Mouse (Mus musculus) heart, embryonic 16.5 days (tissue): ENCODE results near the gene Commd4. TPM values are rescaled to one million over a fixed set of nuclear protein-coding genes. Genes with fewer than 3 reads are reported as not detected.

Experiments used
- ATAC-seq: fragments of 200-750 bp; cut with Nextera tagmentation; replicated peaks from 2 replicates; pipeline ENCODE4 v1.8.0; 2017; ENCODE audit warnings: moderate number of reproducible peaks; ENCODE audit not compliant: insufficient read depth, low FRiP score; ENCODE audit errors: extremely low read depth
- H3K27ac ChIP-seq: fragments of 300-500 bp; sonication (generic); 2 replicates; pipeline ENCODE4 v1.5.1; 2014; ENCODE audit warnings: mild to moderate bottlenecking, low read length, control low read depth, moderate library complexity
- H3K27me3 ChIP-seq: fragments of 300-500 bp; sonication (generic); 2 replicates; pipeline ENCODE4 v1.6.1; 2014; ENCODE audit warnings: low read length, mixed read lengths; ENCODE audit not compliant: control insufficient read depth, insufficient read depth
- H3K36me3 ChIP-seq: fragments of 300-500 bp; sonication (generic); 2 replicates; pipeline ENCODE4 v1.6.1; 2014; ENCODE audit not compliant: control insufficient read depth, insufficient read depth
- H3K4me1 ChIP-seq: fragments of 300-500 bp; sonication (generic); 2 replicates; pipeline ENCODE4 v1.6.1; 2014; ENCODE audit warnings: low read length, mixed read lengths; ENCODE audit not compliant: control insufficient read depth, insufficient read depth
- H3K4me2 ChIP-seq: fragments of 300-500 bp; sonication (generic); 2 replicates; pipeline ENCODE4 v1.6.1; 2014; ENCODE audit warnings: low read depth, mild to moderate bottlenecking, control low read depth, low read length
- H3K4me3 ChIP-seq: fragments of 300-500 bp; sonication (generic); 2 replicates; pipeline ENCODE4 v1.5.1; 2014; ENCODE audit warnings: mild to moderate bottlenecking, control low read depth, low read length
- H3K9ac ChIP-seq: fragments of 300-500 bp; sonication (generic); 2 replicates; pipeline ENCODE4 v1.6.1; 2014; ENCODE audit warnings: low read length, control low read depth
- H3K9me3 ChIP-seq: fragments of 300-500 bp; sonication (generic); replicated peaks from 2 replicates; pipeline ENCODE4 v1.6.1; 2016; ENCODE audit warnings: low read length; ENCODE audit not compliant: control insufficient read depth
- WGBS: fragments of 180-500 bp; shearing (Covaris S2); extraction: QIAGEN DNeasy Blood & Tissue Kit; methylation state at CpG from one replicate; pipeline ENCODE4 v1.1.7; 2014; 5-methylcytosine and 5-hydroxymethylcytosine counted together
- polyA plus RNA-seq: library from polyadenylated mRNA; unstranded; fragments of >200 nt; fragmentation: Nextera tagmentation; extraction: Ambion mirVana; gene quantifications from 2 replicates; pipeline ENCODE4 v1.2.1, GENCODE M21; 2015

Commd4 gene
- polyA plus RNA-seq, 1 experiment from 2014 or later = 70.7 TPM

DNA sequence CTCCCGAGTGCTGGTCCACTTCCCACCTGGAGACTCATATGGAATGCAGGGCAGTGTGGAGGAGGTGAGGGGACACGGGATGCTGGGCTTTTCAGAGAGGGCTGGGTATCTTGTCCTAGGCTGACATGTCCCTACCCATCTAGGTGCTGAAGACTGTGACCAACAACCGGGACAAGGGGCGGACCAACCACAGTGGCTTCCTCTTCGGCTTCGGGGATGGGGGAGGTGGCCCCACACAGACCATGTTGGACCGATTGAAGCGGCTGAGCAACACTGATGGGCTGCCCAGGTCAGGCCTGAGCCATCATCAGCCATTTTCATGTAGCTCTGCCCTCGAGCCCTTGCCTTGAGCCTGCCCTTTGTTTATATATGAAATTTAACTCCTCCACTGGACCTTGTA is 20.4 kb downstream of the Commd4 start:
- Histone ChIP-seq H3K4me1 (no peaks in the 10 kb centered on the region), H3K4me2 (no peak overlapping the region), H3K27me3 (no peaks in the 10 kb centered on the region), H3K36me3 (peaks cover 28% of the 10 kb centered on the region), H3K4me3 (no peak overlapping the region), H3K9me3 (no peaks in the 10 kb centered on the region), H3K27ac (no peak overlapping the region), H3K9ac (no peak overlapping the region)
- WGBS = 86% methylated on average over 9 of the region's 9 CpGs
- no peak for ATAC-seq

DNA sequence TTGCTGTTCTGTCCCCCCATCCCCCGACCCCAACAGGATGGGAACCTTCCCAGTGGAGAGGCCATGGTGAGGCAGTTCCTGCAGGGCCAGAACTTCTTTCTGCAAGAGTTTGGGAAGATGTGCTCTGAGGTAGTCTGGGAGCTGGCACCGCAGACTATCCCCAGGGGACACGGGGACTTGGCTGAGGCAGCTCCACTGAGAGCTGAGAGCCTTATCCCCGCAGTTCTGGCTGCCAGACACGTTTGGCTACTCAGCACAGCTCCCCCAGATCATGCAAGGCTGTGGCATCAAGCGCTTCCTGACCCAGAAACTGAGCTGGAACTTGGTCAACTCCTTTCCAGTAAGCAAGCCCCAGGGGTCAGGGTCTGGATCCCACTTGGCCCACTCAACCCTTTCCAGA is 20.9 kb downstream of the Commd4 start:
- Histone ChIP-seq H3K27me3 (no peaks in the 10 kb centered on the region), H3K4me1 (no peaks in the 10 kb centered on the region), H3K9ac (no peak overlapping the region), H3K36me3 (peaks cover 26% of the 10 kb centered on the region), H3K4me2 (no peak overlapping the region), H3K4me3 (no peak overlapping the region), H3K27ac (no peak overlapping the region), H3K9me3 (no peaks in the 10 kb centered on the region)
- 85% methylated on average over 6 of the region's 6 CpGs for WGBS
- ATAC-seq = no peak

DNA sequence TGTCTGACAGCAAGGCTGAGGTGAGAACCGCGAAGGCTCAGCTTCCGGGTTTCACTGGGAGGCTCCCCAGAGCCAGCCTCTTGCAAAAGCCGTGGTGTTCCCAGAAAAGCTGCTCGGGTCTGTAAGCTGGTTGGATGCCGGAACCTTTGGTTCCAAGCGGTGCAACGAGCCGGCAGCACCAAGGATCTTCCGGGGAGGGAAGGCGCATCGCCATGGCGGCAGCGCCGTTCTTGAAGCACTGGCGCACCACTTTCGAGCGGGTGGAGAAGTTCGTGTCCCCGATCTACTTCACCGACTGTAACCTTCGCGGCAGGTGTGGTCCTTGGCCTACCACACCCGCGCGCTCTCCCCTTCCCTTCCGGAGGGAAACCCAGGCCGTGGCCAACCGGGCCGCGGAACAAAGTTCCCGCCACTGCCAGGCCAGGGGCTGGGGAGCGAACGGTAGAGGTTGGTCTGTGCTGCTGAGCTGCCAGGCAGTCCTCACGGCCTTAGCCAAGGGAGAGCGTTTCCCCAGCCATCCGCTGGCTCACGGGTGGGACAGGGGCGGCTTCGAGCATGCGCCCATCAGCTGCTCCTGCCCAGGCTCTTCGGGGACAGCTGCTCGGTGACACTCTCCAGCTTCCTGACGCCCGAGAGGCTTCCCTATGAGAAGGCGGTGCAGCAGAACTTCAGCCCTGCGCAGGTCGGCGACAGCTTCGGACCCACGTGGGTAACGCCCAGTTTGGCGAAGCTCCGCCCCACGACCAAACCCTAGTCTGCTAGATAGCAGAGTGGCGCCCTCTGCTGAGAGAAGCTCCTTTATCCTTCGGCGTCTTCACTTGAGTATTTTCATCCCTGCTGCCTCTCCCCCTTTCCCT is 27.3 kb downstream of the Commd4 start, which contains the start of gene Man2c1:
TSS of gene Man2c1 (plus strand) at position 114 of the 857 bp plus-strand sequence.
- under 1% methylated on average over 58 of the region's 58 CpGs for WGBS
- Histone ChIP-seq H3K4me1 (peaks cover 8% of the 10 kb centered on the region), H3K4me3 (peak within 1 kb of the TSS; percentile 81), H3K9ac (peak within 1 kb of the TSS; percentile 92), H3K36me3 (peaks cover 14% of the 10 kb centered on the region), H3K9me3 (no peaks in the 10 kb centered on the region), H3K27ac (peak within 1 kb of the TSS; percentile 99), H3K4me2 (peak within 1 kb of the TSS; percentile 83), H3K27me3 (no peaks in the 10 kb centered on the region)
- peak; percentile 93 for ATAC-seq

DNA sequence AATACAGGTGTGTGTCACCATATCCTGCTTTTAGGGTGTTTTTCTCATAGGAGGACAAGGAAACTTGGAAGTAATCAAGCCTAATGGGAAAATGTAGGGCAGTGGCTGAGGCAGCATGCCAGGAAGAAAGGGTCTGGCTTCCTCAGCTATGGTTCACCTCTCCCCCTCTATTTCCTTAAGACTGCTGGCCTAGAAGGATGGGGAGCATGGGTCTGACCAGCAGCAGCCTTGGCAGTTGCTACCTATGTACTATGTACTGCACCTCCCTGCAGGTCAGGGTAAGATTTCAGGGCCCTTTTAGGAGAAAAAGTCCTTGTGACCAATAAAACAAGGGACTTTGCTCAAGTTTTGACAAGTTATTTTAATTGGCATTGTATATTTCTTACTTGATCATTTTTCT is 28.5 kb downstream of the Commd4 start:
- Histone ChIP-seq H3K4me2 (peak overlapping the region; percentile 83), H3K9ac (peak overlapping the region; percentile 92), H3K36me3 (peaks cover 23% of the 10 kb centered on the region), H3K4me3 (peak overlapping the region; percentile 81), H3K4me1 (peaks cover 8% of the 10 kb centered on the region), H3K27me3 (no peaks in the 10 kb centered on the region), H3K9me3 (no peaks in the 10 kb centered on the region), H3K27ac (no peak overlapping the region; the same call in 1 of the 2 replicates)
- no peak for ATAC-seq

DNA sequence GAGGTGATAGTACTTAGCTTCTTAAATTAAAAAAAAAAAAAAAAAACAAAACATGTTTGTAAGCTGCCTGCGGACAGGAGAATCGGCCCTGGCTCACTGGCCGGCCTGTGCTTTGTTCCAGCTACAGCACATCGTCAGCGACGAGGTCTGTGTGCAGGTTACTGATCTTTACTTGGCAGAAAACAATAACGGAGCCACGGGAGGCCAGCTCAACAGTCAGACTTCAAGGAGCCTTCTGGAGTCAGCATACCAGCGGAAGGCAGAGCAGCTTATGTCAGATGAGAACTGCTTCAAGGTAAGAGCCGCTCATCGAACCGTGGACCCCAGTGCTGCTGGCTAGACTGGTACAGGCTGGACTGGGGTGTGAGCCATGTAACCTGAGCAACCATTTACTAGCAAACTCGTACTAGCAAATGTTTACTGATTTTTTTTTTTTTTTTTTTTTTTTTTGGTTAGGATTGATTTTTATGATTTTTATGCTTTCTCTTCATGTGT is 40.8 kb downstream of the Commd4 start:
- H3K36me3 ChIP-seq = peaks cover 54% of the 10 kb centered on the region
- H3K27ac ChIP-seq = no peak overlapping the region
- no peak overlapping the region for H3K4me3 ChIP-seq
- 94% methylated on average over 13 of the region's 13 CpGs for WGBS
- H3K9me3 ChIP-seq = no peaks in the 10 kb centered on the region
- H3K27me3 ChIP-seq = no peaks in the 10 kb centered on the region
- no peak overlapping the region for H3K9ac ChIP-seq
- no peak for ATAC-seq
- no peak overlapping the region for H3K4me2 ChIP-seq
- 0 out of 2 replicates have a peak, but pooled peaks cover 2% of the 10 kb centered on the region for H3K4me1 ChIP-seq

Other genes starting within 250 kb of the Commd4 start
- gene Snx33, start 230.0 kb downstream of the Commd4 start, polyA plus RNA-seq = 7.5 and 8.2 TPM in 2 replicates
- gene Imp3, start 220.9 kb downstream of the Commd4 start, polyA plus RNA-seq = 64.6 and 68.7 TPM in 2 replicates
- gene Snupn, start 207.5 kb downstream of the Commd4 start, polyA plus RNA-seq = 17.8 and 18.9 TPM in 2 replicates
- 12.7 and 14.5 TPM in 2 replicates for gene Ptpn9, start 163.4 kb downstream of the Commd4 start, polyA plus RNA-seq
- gene Sin3a, start 86.3 kb downstream of the Commd4 start, polyA plus RNA-seq = 20.6 and 22.9 TPM in 2 replicates
- gene Man2c1, start 27.6 kb downstream of the Commd4 start, polyA plus RNA-seq = 58.0 and 60.3 TPM in 2 replicates
- gene Neil1, start 10.0 kb downstream of the Commd4 start, polyA plus RNA-seq = 7.7 and 8.1 TPM in 2 replicates
- gene Trcg1, start 78.2 kb upstream of the Commd4 start, polyA plus RNA-seq = not detected in 2 replicates
- gene 1700017B05Rik, start 104.3 kb upstream of the Commd4 start, polyA plus RNA-seq = 12.3 and 14.2 TPM in 2 replicates